Mouse (Mus musculus) cerebellum, adult 9-10 months (tissue): ENCODE results near the gene E130116L18Rik.
A peak's percentile ranks its signal among the peaks of the same experiment; 100 is the strongest.
"Not testable (repeated sequence)": the region's sequence is repeated elsewhere in the genome, so short reads cannot be mapped to it uniquely, and the experiment has no call there.

ENCODE experiments used
- DNase-seq: peaks from one replicate; pipeline ENCODE4 v3.0.0; 2022

E130116L18Rik gene

DNA sequence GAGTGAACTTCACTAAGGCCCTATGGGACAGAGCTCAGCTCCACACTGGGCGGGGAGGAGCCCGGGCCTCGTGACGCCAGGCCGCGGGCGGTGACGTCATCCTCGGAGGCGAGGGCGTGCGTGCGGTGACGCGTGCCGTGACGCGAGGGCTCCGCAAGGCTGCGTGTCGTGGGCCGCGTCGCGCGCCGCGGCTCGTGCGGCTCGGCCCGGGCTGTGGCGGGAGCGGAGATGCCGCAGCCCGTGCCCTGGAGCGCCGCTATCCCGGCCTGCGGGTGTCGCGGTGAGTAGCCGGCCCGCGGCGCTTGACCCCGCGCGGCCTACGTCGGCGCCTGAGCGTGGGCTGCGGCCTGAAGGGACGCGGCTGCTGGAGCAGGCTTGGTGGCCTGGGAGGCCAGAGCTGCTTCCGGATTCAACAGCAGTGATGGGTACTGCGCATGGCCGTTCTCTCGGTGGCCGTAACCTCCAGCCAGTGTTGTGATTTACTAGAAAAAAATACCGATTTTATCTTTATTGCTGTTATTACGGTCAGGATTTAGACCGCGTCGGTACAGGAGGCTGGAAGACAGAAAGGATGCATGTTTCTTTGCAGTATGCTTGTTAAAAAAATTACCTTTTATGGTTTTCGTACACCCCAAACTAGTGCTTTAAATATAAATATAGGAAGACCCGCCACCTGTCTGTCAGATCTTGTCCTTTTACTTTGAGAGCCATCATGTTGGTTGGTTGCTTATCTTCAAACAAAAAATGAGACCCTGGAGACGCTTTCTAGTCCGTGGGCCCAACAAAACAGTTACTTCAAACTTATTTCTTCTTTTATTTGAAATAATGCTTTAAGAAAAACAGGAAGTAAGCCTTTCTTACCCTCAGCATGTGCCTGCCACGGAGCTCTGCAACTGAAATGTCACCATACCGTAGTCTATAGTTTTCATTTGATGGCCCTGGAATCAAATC, at the start of gene E130116L18Rik:
E130116L18Rik (minus strand) TSS at position 402 of the 951 bp plus-strand sequence.
- peak; percentile 91 for DNase-seq

DNA sequence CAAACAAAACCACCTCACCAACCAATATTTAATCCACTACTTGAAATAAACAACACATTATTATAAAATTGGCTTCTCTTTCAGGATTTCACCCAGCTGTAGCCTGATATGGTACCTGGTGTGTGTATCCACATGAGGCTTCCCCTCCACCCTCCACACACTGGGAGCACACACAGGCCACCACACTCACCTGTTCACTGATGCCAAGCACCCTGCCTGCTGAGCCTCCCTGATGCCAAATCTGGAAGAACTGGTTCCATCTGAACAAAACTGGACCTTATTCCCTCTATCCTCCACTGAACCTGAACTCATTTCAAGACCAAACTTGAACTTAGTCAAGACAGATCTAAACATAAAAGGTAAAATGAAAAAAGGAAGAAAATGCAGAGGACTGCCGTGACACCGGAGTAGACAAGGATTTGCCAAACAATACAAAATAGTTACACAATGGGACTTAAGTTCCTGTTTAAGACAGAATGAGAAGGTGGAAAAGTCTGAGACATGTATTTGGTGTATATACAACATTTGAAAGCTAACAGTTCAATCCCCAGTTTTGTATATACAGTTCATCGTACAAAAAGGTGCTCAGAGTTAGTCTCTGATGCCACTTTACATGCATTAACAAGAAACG, 45.4 kb upstream of the E130116L18Rik start:
- no peak for DNase-seq

DNA sequence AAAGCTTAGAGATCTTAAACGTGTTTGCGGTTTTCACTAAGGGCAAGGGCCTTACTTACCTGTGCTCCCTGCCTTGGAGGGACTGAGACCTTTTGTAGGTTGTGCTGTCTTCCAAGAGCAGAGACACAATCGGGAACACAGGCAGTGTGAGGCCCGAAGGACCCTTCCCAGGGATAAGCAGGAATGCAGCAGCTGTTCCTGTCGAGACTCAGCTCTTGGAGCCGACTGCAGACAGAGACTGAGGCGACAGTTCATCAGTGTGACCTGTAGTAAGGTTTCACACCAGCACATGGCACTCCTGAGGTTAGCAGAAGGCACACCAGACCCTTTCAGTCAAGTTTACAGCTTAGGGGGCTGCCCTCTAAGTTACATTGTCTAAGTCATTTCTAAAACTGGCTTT, 39.3 kb upstream of the E130116L18Rik start:
- no peak for DNase-seq

DNA sequence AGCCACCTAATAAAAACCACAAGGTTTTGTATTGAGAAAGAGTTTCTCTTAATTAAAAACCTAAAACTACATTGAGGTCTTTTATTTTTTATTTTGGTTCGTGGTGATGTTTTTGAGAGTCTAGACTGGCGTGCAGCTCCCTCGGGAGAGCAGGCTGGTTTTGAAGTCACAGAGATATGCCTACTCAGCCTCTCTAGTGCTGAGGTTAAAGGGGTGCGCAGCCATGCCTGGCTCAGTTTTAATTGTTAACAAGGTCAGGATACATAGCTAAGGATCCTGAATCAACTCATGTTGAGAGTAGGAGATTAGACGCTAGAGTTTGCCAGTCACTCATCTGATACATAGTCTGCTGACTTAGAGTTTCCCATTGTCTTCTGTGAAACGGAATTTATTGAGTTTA, 38.5 kb upstream of the E130116L18Rik start:
- no peak for DNase-seq

DNA sequence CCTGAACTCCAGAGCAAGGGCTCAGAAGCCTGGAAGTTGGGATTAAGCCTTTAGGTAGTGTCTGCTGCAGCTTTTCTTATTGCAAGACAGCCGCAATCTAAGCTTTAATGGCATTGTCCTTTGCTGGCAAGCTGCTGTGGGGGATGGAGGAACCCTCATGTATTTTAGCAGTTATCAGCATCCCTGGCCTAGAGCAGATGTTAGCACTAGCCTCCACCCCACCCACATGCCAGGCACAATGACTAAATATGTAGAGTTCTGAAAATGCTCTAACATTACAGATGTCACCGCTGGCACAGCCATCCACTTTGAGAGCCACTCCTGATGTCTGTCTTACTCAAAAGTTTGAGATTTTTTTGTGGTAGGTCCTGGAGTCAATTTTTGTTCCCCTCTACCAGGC, 33.7 kb upstream of the E130116L18Rik start:
- DNase-seq, result no peak

DNA sequence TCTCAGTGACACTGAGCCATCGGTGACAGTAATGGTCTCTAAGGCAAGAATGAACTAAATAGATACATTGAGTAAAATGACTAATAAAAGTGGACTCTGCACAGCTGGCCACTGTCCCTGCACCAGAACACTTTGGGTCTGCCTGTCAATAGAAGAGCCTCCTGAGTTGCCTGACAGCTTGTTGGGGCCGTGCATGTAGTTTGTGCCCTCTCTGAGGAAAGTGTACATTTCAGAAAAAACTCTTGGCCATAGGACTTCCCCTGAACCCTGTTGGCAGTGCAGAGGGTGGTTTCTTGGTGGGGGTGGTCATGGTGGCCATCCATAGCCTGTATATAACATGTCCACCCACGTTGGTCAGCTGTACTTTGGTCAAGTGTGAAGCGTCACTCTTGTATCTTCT, 31.5 kb upstream of the E130116L18Rik start:
- DNase-seq, result no peak

DNA sequence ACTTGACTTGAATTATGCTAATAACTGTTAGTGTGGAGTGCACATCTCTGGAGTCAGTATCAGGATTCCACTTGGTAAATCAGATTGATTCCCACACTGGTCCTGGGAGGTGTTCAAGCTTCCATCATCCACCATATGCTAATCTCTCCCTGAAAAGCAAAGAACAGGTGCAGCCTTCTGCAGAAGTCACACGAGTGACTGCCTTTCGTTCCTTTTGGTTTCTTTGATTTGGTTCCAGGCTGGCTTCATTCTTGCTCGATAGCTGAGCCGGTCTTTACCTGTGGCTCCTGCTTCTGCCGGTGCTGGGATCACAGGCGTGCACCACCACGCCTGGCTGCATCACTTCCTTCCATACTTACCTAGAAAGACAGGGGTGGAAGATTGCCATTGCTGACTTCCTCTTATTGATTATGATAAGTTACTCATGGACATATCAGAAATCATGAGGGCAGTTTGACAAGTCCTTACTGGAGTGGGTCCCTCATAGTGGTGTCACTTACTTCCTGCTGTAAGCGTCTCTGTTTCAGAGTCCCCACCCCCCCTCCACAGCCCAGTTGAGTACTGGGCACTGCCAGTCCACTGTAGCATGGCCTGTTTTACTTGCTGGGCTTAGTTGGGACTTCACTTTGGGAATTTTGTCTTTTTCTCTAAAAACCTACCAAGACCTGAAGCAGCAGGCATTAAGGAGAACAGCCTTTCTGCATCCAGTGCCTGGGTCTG, 30.0 kb upstream of the E130116L18Rik start:
- DNase-seq, result no peak

DNA sequence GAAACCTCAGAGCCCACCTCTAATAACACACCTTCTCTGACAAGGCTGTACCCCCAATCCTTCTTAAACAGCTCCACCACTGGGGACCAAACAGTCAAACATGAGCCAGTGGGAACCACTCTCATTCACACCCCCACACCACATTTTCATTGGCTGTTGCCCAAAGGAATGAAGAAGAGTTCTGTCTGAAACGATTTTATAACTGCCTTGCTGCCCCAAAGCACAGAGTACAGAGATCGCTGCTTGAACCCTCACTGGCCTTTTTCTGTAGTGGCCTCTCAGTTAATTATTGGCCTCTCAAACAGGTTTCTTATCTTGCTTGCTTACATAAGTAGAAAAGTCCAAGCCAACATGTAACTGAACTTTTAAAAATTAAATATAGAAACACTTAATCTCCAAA, 29.5 kb upstream of the E130116L18Rik start:
- DNase-seq, result no peak

DNA sequence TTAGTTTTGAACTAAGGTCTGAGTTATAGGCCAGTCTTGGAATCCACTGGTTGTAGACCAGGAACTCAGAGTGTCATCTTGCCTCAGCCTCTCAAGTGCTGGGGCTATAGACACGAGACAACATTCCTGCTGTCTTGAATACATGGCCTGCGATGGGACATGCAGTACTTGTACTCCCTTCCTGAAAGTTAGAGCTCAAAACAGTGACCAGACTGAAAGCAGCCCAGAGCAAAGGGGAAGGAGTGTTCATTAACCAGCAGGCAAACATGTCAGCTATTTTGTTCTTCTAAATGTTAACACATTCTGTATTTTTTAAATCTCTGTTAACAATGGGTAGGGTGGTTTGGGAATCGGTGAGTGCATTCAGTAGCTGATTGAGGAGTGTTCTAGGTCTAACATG, 24.1 kb upstream of the E130116L18Rik start:
- DNase-seq, result no peak

DNA sequence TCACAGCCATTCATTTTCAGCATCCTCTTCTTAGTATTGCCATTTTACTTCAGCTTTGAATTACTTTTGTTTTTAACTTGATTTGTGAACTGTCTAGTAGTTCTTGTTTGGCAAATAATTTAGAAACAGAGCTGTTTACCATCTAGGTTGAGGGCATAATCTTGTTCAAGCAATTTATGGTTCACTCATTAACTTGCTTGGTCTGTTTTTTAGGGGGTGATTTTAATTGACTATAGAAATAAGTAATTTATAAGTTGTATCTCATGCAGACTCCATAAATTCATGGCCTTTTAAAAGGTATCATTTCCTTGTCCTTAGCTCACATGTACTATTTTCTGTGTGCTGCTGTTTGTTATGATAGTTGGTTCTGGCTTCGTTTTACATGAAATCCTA, 23.5 kb upstream of the E130116L18Rik start:
- no peak for DNase-seq

DNA sequence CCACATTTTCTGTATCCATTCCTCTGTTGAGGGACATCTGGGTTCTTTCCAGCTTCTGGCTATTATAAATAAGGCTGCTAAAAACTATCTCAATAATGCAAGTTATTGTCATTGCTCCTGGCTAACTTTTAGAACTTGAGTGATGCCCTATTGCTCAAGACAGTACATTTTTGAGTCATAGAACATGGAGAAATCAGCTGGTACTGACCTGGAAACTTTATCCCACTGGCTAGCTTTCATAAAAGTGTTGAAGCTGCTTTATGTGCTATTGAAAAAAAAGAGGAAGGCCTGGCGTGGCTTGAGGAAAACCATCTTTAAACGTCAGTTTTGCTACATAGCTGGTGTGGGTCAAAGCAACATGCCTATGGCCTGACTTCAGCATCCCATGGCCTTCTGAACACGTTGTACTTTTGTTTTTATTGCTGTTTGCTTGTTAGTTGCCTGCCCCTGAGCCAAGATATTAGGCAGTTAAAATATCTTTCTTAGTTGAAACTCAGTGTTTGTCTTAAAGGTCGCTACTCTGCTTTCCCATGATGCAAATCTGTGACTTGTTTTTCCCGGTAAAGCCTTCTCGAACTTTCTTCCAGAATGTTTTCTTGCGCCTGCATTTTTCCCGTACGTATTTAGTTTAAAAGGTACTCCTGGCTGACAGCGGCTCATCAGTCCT, 23.0 kb upstream of the E130116L18Rik start:
- DNase-seq, result no peak

DNA sequence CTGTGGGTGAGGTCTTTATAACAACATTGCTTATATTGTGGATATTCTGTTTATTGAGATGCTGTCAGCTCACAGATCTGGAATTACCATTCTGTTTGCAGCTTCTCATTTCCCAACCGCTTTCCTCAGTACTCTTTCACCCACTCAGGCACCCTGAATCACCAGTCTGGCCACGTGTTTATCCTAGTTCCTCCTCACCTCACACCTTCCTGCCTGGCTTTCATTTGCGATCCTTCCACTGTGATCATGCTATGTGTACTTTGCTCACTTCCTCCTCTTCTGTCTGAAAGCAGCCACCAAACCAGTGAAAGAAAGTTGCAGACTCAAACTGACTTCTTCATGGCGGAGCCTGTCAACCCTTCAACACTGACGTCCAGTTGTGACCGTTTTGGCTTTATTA, 20.1 kb upstream of the E130116L18Rik start:
- no peak for DNase-seq

DNA sequence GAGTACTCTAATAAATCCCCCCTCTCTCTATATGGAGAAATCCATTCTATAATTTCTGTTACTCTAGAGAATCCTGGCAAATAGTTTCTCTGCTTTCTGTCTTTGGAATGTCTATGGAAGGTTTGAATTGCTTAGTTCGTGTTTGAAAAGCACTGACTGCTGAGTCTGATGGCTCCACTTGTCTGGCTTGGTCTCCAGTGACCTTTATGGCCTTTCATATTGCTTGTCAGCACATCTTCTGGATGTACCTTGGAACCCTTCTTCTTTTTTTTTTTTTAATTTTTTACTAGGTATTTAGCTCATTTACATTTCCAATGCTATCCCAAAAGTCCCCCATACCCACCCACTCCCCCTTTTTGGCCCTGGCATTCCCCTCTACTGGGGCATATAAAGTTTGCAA, 1.4 kb upstream of the E130116L18Rik start:
- not testable (repeated sequence) for DNase-seq

DNA sequence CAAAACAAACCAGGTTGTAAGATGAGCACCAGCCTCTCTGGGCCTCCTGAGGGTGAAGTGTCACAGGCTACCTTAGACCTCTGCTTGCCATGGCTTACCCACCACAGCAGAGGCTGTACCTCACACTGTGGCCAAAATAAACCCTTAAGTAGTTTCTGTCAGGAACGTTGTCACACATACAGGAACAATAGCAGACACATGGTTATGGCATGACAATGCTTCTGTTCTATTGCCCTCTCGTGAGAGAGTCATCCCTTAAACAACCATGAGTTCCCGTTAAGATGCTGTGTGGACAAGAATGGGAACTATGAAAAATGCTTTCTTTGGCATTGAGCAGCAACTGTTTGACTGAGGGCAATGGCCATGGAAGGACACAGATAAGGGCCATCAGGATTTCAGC, 1.3 kb downstream of the E130116L18Rik start, which contains the start of gene Galnt11:
Galnt11 (plus strand) TSS at position 301 of the 400 bp plus-strand sequence.
- no peak for DNase-seq

DNA sequence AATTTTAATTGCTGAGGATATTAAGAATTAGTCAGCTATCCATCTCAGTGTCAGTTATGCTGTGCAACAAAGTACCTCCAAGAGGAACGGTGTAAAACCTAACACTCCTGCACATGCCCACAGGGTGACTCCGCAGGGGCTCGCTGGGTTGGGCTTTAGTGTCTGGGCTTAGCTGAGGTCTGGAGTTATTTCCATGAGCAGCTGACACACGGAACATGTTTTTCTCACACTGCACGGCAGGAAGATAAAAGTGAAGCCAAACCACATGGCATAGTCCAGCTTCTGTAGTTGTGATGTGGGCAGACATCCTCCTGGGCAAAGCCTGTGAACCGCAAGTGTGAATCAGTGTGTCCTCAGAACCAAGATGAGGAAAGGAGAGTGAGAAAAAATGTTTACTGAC, 7.9 kb downstream of the E130116L18Rik start:
- no peak for DNase-seq

DNA sequence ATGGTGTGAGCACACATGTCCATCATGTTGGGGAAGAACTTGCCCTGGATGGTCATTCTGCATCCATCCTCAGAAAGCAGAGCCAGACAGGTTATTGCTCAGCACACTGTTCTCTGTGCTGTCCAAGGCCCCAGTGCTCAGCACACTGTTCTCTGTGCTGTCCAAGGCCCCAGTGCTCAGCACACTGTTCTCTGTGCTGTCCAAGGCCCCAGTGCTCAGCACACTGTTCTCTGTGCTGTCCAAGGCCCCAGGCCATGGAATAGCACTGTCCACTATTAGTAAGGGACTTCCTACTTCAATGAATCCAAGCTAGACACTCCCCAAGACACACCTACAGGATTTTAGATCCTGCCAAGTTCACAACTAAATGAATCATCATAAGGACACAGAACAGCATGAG, 9.7 kb downstream of the E130116L18Rik start:
- not testable (repeated sequence) for DNase-seq

DNA sequence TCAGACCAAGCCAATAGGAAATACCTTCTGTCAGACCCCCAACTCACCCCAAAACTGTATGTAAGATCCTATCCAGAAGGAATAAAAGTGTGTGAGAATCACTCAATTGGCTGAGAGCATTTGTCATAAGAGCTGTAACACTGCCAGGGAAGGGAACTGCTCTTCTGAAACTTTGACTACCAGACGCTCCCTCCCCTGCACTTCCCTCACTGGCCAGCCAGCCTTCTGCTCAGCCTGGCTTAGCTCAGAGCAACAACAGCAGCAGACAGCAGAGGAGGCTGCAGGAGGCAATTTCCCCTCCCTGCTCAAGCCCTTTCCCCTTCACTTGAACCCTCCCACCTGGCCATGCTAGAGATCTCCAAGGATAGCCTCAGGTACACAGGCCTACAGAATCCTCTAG, 11.1 kb downstream of the E130116L18Rik start:
- DNase-seq, result no peak

DNA sequence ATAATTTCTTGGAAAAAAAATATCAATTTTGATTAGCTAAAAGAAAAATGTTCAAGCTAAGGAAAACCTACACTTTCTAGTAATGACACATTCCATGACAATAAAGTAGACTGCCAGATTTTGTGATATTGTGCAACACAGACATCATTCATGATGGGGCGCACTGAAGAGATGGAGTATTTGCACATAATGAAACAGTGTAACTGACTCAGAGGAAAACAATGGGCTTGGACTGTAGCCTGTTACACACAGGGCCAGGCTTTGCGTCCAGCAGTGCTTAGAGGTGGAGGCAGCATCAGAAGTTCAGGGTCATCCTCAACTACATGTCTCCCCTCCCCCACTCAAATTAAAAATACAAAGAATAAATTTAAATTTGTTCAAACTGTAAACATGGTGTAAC, 32.4 kb downstream of the E130116L18Rik start:
- DNase-seq, result no peak

DNA sequence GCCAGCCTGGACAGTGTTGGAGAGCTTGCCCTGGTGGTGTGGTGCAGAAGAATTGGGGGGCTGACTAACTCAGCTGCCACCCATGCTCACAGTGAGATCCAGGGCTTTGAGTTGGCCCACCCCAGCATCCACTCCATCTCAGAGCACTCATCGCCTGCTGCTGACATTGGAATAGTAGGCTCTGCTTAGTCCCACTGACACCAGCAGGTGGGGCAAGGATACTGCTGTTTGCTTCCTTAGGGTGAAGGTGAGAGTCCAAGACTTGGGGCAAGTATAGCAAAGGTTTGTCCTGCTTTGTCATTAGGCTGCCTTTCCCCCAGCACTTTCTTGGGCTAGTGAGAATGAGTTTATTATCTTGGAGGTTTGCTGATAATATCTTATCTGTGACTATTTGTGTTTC, 34.2 kb downstream of the E130116L18Rik start:
- peak; percentile 2 for DNase-seq

DNA sequence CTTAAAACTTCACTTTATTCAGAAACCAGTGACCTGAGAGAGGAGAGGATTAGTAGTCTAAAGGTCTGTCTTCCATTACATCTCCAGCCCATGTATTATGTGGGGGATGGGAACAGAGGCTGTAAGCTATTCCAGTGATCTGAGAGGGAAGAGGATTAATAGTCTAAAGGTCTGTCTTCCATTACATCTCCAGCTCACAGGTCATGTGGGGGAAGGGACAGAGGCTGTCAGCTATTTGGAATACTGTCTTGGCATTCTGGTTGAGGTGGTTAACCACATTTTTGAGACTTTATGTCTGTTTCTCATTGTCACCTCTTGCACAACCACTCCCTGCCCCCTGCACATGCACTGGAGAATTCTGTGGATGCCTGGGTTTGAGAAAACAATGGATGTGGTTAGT, 35.2 kb downstream of the E130116L18Rik start:
- DNase-seq, result no peak

DNA sequence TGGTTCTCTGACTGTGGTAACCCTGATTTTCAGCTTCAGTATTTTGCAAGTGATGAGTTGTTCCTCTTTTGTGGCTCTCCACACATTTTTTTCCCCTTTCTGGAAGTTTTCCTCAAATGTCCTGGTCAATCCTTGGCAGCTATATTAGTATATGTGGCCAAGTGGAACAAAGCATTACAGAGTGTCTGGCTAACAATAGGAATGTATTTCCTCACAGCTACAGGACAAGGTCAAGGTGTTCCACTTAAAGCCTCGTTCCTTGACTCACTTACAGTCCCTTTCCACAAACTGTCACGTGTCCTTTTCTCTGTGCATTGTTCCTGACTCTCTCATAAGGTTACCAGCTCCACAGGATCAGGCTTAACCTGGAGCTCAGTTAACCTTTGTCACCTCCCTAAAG, 38.4 kb downstream of the E130116L18Rik start:
- DNase-seq, result no peak

DNA sequence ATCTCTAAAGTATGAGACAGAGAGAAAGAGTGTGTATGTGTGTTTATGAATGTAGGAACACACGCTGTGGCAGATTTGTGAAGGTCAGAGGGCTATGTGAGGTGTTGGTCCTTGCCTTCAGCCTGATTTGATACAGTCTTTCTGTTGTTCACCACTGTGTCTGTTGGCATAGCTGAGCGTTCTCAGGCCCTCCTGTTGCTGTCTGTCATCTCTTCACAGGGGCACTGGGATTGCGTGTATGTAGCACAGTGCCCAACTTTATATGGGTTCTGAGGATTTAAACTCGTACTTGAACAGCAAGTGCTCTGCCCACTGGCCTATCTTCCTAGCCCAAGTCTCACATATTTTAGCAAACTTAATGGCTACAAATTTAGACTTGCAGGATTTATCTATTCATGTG, 39.4 kb downstream of the E130116L18Rik start:
- DNase-seq, result no peak

DNA sequence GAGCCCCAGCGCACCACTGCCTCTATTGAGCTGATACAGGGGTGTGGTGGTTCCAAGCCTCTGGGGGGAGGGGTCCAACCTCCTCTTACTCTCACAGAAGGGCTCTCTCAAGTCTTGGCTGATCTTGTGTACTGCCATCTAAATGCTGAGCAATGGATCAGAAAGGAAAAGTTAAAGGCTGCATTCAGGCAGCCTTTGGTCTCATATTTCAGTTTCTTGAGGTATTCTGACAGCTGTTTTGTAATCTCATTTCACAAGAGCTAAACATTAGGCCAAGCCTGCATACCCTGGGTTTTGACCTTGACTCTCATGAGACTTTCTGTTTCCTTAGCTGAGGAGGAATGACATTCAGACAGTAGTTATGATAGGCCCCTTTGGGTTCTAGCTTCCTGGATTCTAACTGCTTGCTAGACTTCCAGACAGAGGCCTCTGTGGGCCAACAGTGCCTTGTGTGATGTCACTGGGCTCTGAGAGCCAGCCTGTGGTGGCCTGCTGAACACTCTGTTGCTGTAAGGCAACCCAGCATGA, 41.9 kb downstream of the E130116L18Rik start, which contains the start of gene Galntl5:
Galntl5 (plus strand) TSS at position 457 of the 528 bp plus-strand sequence.
- DNase-seq, result no peak
